Mouse (Mus musculus) liver, postnatal 0 days (tissue): Measurements from ENCODE around the gene Zfp281. TPM values are rescaled to one million over a fixed set of nuclear protein-coding genes. Genes with fewer than 3 reads are reported as not detected.

Experiments
- ATAC-seq: fragments of 200-750 bp; cut with Nextera tagmentation; 2 replicates; pipeline ENCODE4 v1.8.0; 2017; ENCODE audit warnings: mild to moderate bottlenecking, moderate library complexity
- DNase-seq: peaks from one replicate; pipeline ENCODE4 v3.0.0-alpha.2; 2016
- H3K27ac ChIP-seq: fragments of 300-500 bp; sonication (generic); 2 replicates; pipeline ENCODE4 v1.5.1; 2014; ENCODE audit warnings: antibody characterized with exemption, moderate library complexity, mild to moderate bottlenecking, low read depth
- H3K27me3 ChIP-seq: fragments of 300-500 bp; sonication (generic); 2 replicates; pipeline ENCODE4 v1.6.1; 2014; ENCODE audit warnings: low read length, control low read depth, mixed read lengths; ENCODE audit not compliant: insufficient read depth
- H3K36me3 ChIP-seq: fragments of 300-500 bp; sonication (generic); replicated peaks from 2 replicates; pipeline ENCODE4 v1.6.1; 2014; ENCODE audit warnings: mild to moderate bottlenecking, control low read depth, low read length, moderate library complexity, mixed read lengths; ENCODE audit not compliant: insufficient read depth
- H3K4me1 ChIP-seq: fragments of 300-500 bp; sonication (generic); 2 replicates; pipeline ENCODE4 v1.6.1; 2014; ENCODE audit warnings: antibody characterized with exemption, mild to moderate bottlenecking, control low read depth; ENCODE audit not compliant: insufficient read depth
- H3K4me2 ChIP-seq: fragments of 300-500 bp; sonication (generic); 2 replicates; pipeline ENCODE4 v1.6.1; 2014; ENCODE audit warnings: low read depth, mild to moderate bottlenecking, low read length, moderate library complexity, mixed read lengths
- H3K4me3 ChIP-seq: fragments of 300-500 bp; sonication (generic); 2 replicates; pipeline ENCODE4 v1.5.1; 2014; ENCODE audit warnings: low read depth, low read length
- H3K9ac ChIP-seq: fragments of 300-500 bp; sonication (generic); replicated peaks from 2 replicates; pipeline ENCODE4 v1.6.1; 2014; ENCODE audit warnings: mild to moderate bottlenecking, moderate library complexity
- H3K9me3 ChIP-seq: fragments of 300-500 bp; sonication (generic); 2 replicates; pipeline ENCODE4 v1.6.1; 2016; ENCODE audit warnings: mild to moderate bottlenecking, control low read depth, low read length, mixed read lengths
- CTCF ChIP-seq: sonication (generic); IDR thresholded peaks from 2 replicates; pipeline ENCODE4 v1.5.1; 2016; ENCODE audit warnings: antibody characterized with exemption, low read depth
- EP300 ChIP-seq: IDR thresholded peaks from 2 replicates; pipeline ENCODE4 v1.6.1; 2016; ENCODE audit warnings: antibody characterized with exemption, low read depth, mild to moderate bottlenecking
- WGBS: fragments of 180-500 bp; shearing (Covaris S2); extraction: QIAGEN DNeasy Blood & Tissue Kit; methylation state at CpG from one replicate; pipeline ENCODE4 v1.1.7; 2014; ENCODE audit not compliant: insufficient replicate concordance; 5-methylcytosine and 5-hydroxymethylcytosine counted together
- polyA plus RNA-seq: library from polyadenylated mRNA; unstranded; fragments of >200 nt; fragmentation: Nextera tagmentation; extraction: Ambion mirVana; gene quantifications from 2 replicates; pipeline ENCODE4 v1.2.1, GENCODE M21; 2015

Zfp281 gene
- polyA plus RNA-seq, 1 experiment from 2014 or later = 7.2 TPM

DNA sequence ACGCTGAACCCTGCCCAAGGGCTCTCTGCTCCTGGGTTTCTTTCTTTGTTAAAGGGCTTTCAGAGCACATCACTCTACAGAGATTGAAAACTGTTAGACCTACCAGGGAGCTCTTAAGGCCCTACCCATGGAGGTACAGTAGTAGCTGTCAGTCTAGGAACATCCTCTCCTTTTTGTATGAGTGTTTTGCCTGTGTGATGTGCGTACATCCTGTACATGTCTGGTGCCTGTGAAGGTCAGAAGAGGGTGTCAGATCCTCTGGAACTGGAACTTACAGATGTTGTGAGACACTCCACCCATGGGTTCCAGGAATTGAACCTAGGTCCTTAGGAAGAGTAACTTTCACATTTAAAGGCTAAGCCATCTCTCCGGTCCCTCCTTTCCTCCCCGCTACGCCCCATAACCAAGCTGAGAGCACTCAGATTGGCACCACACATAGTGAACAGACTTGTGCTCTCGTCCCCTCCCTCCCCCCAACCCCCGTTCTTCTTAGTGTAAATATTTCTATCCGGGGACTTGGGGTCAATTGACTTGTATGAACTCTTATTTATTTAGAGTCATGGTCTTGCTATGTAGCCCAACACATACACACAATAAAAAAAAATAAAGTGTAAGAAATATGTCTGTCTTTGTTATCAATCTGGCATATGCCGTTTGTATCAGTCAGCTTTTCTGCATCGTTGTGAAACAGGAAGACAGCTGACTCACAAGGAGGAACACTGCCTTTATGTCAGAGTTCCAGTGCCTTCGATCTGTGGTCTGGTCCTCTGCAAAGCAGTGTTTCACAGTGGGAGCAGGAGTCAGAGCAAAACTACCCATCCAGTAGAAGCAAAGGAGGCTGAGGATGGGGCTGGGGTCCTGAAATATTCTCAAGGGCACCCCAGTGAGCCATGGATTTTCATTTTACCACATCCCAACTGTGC is 16.1 kb upstream of the Zfp281 start:
- H3K4me3 ChIP-seq = no peak overlapping the region
- no peaks in the 10 kb centered on the region for H3K9me3 ChIP-seq
- no peak for TF ChIP-seq CTCF
- TF ChIP-seq EP300 = no peak
- DNase-seq (no peak), ATAC-seq (no peak)
- no peak overlapping the region for H3K9ac ChIP-seq
- no peak overlapping the region for H3K27ac ChIP-seq
- H3K4me1 ChIP-seq = 0 out of 2 replicates have a peak, but pooled peaks cover 7% of the 10 kb centered on the region
- H3K4me2 ChIP-seq = no peak overlapping the region
- 58% methylated on average over 11 of the region's 11 CpGs for WGBS
- no peaks in the 10 kb centered on the region for H3K36me3 ChIP-seq
- no peaks in the 10 kb centered on the region for H3K27me3 ChIP-seq

DNA sequence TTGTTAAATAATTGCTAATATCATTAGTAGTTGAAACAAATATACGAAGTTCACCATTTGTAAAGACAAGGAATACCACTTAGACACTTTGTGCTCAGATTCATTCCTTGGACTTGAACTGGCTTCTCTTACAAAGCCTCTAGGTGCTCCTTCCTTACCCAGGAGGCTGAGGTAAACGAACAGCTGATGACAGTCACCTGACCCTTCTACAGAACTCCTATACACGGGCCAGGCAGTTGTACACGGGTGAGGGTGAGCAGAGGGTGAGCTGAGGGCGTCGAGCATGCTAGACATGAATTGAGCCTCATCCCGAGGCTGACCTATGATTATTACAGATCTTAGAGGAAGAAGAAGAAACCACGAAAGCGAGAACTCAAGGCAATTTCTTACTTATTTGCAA is 12.9 kb upstream of the Zfp281 start:
- no peak overlapping the region for H3K9ac ChIP-seq
- DNase-seq (no peak), ATAC-seq (no peak)
- no peak overlapping the region for H3K27ac ChIP-seq
- 57% methylated on average over 9 of the region's 9 CpGs for WGBS
- no peaks in the 10 kb centered on the region for H3K27me3 ChIP-seq
- no peaks in the 10 kb centered on the region for H3K36me3 ChIP-seq
- peaks cover 10% of the 10 kb centered on the region for H3K4me1 ChIP-seq
- H3K9me3 ChIP-seq = no peaks in the 10 kb centered on the region
- no peak for TF ChIP-seq EP300
- TF ChIP-seq CTCF = no peak
- no peak overlapping the region for H3K4me2 ChIP-seq
- no peak overlapping the region for H3K4me3 ChIP-seq

DNA sequence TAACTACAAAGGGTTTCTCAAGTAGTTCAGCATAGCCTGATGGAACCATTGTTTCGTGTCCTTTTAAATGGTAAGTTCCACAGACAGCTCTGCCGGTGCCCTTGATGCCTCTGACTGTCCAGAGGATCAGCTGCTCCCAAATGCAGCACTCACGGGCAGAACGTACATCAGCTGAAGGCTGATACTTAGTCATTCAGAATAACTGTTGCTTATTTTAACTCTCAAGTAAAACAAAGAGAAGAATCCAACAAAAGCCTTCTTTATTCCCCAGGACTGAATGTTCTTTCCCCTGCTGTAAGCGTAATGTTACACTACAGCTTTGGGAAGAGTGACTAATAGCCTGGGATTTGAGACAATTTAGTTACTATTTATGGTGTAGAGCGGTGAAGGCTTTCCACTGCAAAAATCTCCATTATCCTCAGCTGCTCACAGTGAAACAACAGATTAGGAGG is 11.4 kb upstream of the Zfp281 start:
- ATAC-seq = no peak
- no peak for DNase-seq
- 74% methylated on average over 6 of the region's 6 CpGs for WGBS

DNA sequence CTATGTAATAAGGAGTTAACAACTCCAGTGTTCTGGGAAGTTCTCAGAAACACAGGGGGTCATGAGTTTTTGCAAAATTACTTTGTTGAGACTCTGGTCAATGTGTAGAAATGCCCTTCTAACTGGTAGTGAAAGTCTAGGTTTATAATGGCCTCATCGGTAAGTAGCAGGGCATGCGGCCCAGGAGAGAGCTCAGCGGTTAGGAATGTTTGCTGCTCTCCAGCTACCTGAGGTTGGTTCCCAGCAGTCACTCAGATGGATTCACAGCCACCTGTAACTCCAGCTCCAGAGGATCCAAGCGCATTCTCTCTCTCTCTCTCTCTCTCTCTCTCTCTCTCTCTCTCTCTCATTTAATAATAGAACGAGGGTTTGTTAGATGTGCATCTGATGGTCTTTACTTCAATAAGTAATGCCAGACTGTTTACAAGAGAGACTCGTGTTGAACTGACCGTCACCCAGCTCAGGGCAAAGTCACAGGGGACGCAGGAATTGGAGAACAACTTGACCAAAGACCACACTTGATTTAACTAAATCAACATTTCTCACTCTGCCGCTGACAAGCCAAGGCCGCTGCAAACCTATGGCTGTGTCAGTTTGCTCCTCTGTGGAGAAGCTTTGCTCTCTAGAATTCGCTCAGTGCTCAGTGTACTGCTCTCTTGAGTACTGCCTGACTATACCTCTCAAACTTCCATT is 9.8 kb upstream of the Zfp281 start:
- H3K27ac ChIP-seq = peak overlapping the region; percentile 81

More for the DNA sequence above, 11.4 kb upstream of the Zfp281 start:
- no peaks in the 10 kb centered on the region for H3K36me3 ChIP-seq
- H3K4me1 ChIP-seq = peaks cover 14% of the 10 kb centered on the region
- H3K27me3 ChIP-seq = no peaks in the 10 kb centered on the region
- TF ChIP-seq CTCF (no peak), EP300 (no peak)
- H3K4me3 ChIP-seq = no peak overlapping the region
- H3K4me2 ChIP-seq = no peak overlapping the region
- H3K27ac ChIP-seq = no peak overlapping the region
- no peak overlapping the region for H3K9ac ChIP-seq
- no peaks in the 10 kb centered on the region for H3K9me3 ChIP-seq

DNA sequence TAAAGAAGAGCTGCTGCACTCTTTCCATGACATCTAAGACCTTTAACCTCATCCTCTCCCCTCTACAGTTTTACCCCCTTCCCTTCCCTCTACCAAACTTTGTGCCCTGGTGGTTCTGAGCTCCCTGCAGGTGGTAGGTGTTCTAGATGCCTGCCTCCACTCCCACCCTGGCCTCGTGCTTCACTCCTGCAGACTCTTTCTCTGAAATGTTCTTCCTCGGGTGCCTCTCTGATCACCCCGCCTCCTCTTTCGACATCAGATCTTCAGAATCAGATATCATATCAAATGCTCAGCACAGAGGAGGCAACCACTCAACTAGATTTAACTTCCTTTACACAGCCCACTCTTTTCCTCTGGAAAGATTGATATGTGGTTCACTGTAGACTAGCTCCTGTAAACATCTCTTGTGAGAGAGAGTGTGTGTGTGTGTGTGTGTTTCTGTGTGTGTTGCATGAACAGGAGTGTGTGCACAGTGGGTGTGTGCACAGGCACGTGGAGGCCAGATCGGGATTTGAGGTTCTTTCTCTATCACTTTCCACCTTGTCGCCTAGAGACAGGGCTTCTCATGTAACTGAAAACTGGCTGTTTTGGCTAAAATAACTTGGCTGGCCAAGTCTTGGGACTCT is 7.4 kb upstream of the Zfp281 start:
- no peak for DNase-seq

More for the DNA sequence above, 9.8 kb upstream of the Zfp281 start:
- TF ChIP-seq EP300 (no peak), CTCF (no peak)
- Histone ChIP-seq H3K9me3 (no peaks in the 10 kb centered on the region), H3K27me3 (no peaks in the 10 kb centered on the region), H3K36me3 (no peaks in the 10 kb centered on the region), H3K4me3 (no peak overlapping the region), H3K4me1 (peaks cover 9% of the 10 kb centered on the region), H3K9ac (no peak overlapping the region), H3K4me2 (0 out of 2 replicates have a peak overlapping the region, but pooled peaks have one; percentile 4)
- WGBS = 57% methylated on average over 11 of the region's 11 CpGs
- peak; percentile 34 for DNase-seq
- ATAC-seq = peak; percentile 88

DNA sequence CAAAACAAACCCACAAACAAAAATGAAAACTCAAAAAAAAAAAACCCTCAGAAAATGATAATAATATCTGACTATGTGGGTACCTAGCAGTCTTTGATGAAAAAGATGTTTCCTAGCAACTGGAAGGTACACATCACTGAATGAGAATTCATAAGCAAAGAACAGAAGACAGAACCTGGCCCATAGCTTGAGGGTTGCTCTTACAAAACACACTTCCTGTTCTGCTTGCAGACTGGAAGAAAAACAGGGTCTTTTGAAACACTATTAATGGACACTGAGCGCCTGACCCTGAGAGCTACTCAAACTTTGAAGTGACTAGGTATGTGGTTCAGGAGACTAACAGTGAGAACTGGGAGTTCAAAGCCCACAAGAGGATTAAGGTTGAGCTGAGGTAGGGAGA is 6.1 kb upstream of the Zfp281 start:
- H3K4me3 ChIP-seq = no peak overlapping the region
- WGBS = 52% methylated on average over 1 of the region's 1 CpGs
- no peak overlapping the region for H3K4me2 ChIP-seq
- H3K9ac ChIP-seq = no peak overlapping the region
- no peak overlapping the region for H3K27ac ChIP-seq
- H3K4me1 ChIP-seq = peaks cover 9% of the 10 kb centered on the region
- no peaks in the 10 kb centered on the region for H3K27me3 ChIP-seq
- DNase-seq (no peak), ATAC-seq (no peak)
- H3K9me3 ChIP-seq = no peaks in the 10 kb centered on the region
- TF ChIP-seq EP300 (no peak), CTCF (no peak)
- no peaks in the 10 kb centered on the region for H3K36me3 ChIP-seq

More for the DNA sequence above, 7.4 kb upstream of the Zfp281 start:
- Histone ChIP-seq H3K4me2 (no peak overlapping the region), H3K4me1 (peaks cover 9% of the 10 kb centered on the region), H3K9ac (no peak overlapping the region), H3K9me3 (no peaks in the 10 kb centered on the region), H3K27me3 (no peaks in the 10 kb centered on the region), H3K4me3 (no peak overlapping the region), H3K27ac (no peak overlapping the region), H3K36me3 (no peaks in the 10 kb centered on the region)
- 35% methylated on average over 7 of the region's 7 CpGs for WGBS
- no peak for ATAC-seq
- no peak for TF ChIP-seq CTCF
- no peak for TF ChIP-seq EP300
